Mouse (Mus musculus) thymus, adult 18-20 months (tissue): Measurements from ENCODE around the gene Pafah1b2.

Experiments used
- DNase-seq, 2 experiments: peaks; one replicate each; pipeline ENCODE4 v3.0.0; 2022; ENCODE audit warnings: mixed read lengths in 2 of 2

Pafah1b2 gene

GRCm38 (mm10) chr9:46012091-46013008, at the start of gene Pafah1b2, which contains the start of gene Sik3:
TSS of gene Pafah1b2 (minus strand) at chr9:46012690.
TSS of gene Sik3 (plus strand) at chr9:46012820.
- DNase-seq, result peak; percentile 93 to 94

GRCm38 (mm10) chr9:46061696-46062425, 49.4 kb upstream of the Pafah1b2 start:
- no peak for DNase-seq

GRCm38 (mm10) chr9:46060249-46060648, 47.8 kb upstream of the Pafah1b2 start:
- DNase-seq, result no peak

- no peak for DNase-seq
Observed at GRCm38 (mm10) chr9:46058065-46058464, 45.6 kb upstream of the Pafah1b2 start.

- DNase-seq, result no peak
Observed at GRCm38 (mm10) chr9:46053014-46053666, 40.6 kb upstream of the Pafah1b2 start.

- DNase-seq, result no peak
Observed at GRCm38 (mm10) chr9:46050203-46050602, 37.7 kb upstream of the Pafah1b2 start.

- no peak for DNase-seq
Observed at GRCm38 (mm10) chr9:46049525-46049924, 37.0 kb upstream of the Pafah1b2 start.

GRCm38 (mm10) chr9:46046724-46047517, 34.4 kb upstream of the Pafah1b2 start:
- no peak for DNase-seq

- DNase-seq, result no peak
Observed at GRCm38 (mm10) chr9:46043626-46044025, 31.1 kb upstream of the Pafah1b2 start.

GRCm38 (mm10) chr9:46042387-46042786, 29.9 kb upstream of the Pafah1b2 start:
- DNase-seq, result no peak

- DNase-seq, result no peak
Observed at GRCm38 (mm10) chr9:46041186-46041585, 28.7 kb upstream of the Pafah1b2 start.

GRCm38 (mm10) chr9:46038786-46039185, 26.3 kb upstream of the Pafah1b2 start:
- DNase-seq, result no peak

GRCm38 (mm10) chr9:46036881-46037280, 24.4 kb upstream of the Pafah1b2 start:
- no peak for DNase-seq

GRCm38 (mm10) chr9:46035290-46035871, 22.9 kb upstream of the Pafah1b2 start:
- no peak for DNase-seq

- DNase-seq, result no peak
Observed at GRCm38 (mm10) chr9:46033862-46034261, 21.4 kb upstream of the Pafah1b2 start.

GRCm38 (mm10) chr9:46033058-46033457, 20.6 kb upstream of the Pafah1b2 start:
- no peak for DNase-seq

GRCm38 (mm10) chr9:46032190-46032589, 19.7 kb upstream of the Pafah1b2 start:
- DNase-seq, result no peak

GRCm38 (mm10) chr9:46030968-46031367, 18.5 kb upstream of the Pafah1b2 start:
- no peak for DNase-seq

GRCm38 (mm10) chr9:46030184-46030583, 17.7 kb upstream of the Pafah1b2 start:
- no peak for DNase-seq

GRCm38 (mm10) chr9:46029534-46029933, 17.0 kb upstream of the Pafah1b2 start:
- no peak for DNase-seq

- DNase-seq, result no peak
Observed at GRCm38 (mm10) chr9:46027994-46028393, 15.5 kb upstream of the Pafah1b2 start.
